Mouse (Mus musculus) lung, adult 2 months (tissue): ENCODE data around the gene Fam243. TPM values are rescaled to one million over a fixed set of nuclear protein-coding genes. Genes with fewer than 3 reads are reported as not detected.

Experiments used
- DNase-seq: peaks from one replicate; pipeline ENCODE4 v3.0.0; 2022
- H3K4me1 ChIP-seq: fragments of 200-500 bp; 2 replicates; pipeline ENCODE4 v1.6.1; 2011; ENCODE audit warnings: low read length; ENCODE audit not compliant: control insufficient read depth, insufficient read depth
- H3K4me3 ChIP-seq: fragments of 200-500 bp; replicated peaks from 2 replicates; pipeline ENCODE3; 2011; ENCODE audit warnings: low read depth, mild to moderate bottlenecking, control low read depth, low read length; ENCODE audit errors: extremely low read depth
- CTCF ChIP-seq: fragments of 200-500 bp; IDR thresholded peaks from 2 replicates; pipeline ENCODE4 v1.5.1; 2011; ENCODE audit warnings: mild to moderate bottlenecking, low read length, control low read depth; ENCODE audit not compliant: insufficient read depth
- POLR2A ChIP-seq: fragments of 200-500 bp; IDR thresholded peaks from 2 replicates; pipeline ENCODE4 v1.6.1; 2011; ENCODE audit warnings: low read depth, mild to moderate bottlenecking, control low read depth, low read length, borderline replicate concordance; ENCODE audit errors: extremely low read depth
- WGBS: fragments of 180-500 bp; shearing (Covaris S2); methylation state at CpG from one replicate; pipeline ENCODE4 v1.1.7; 2018; 5-methylcytosine and 5-hydroxymethylcytosine counted together
- polyA plus RNA-seq: library from polyadenylated mRNA; depleted of rRNA; stranded (reverse); fragments of >200 nt; gene quantifications from 2 replicates; pipeline ENCODE4 v1.2.3, GENCODE M21; 2012

The Fam243 gene
- polyA plus RNA-seq, 1 experiment = not detected

DNA sequence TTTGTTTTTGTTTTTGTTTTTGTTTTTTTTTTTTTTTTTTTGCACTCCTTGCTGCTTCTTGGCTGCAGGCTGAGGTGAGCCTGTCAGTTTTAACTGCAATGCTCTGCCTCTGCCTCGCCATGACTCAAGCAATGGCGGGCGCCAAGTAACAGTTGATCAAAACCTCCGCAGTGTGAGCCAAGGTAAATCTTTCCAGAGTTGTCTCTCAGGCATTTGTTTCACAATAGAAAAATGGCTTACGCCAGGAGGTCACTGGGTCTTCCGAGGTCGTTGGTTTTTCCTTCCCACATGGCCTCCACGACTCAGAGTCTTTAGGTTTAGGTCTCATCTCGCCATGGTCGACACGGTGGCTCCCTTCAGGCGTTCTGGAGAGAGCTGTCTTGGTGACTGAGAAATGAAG is 32.1 kb upstream of the Fam243 start:
- TF ChIP-seq CTCF (no peak), POLR2A (no peak)
- Histone ChIP-seq H3K4me1 (no peaks in the 10 kb centered on the region), H3K4me3 (no peak overlapping the region)
- 81% methylated on average over 12 of the region's 12 CpGs for WGBS
- no peak for DNase-seq

DNA sequence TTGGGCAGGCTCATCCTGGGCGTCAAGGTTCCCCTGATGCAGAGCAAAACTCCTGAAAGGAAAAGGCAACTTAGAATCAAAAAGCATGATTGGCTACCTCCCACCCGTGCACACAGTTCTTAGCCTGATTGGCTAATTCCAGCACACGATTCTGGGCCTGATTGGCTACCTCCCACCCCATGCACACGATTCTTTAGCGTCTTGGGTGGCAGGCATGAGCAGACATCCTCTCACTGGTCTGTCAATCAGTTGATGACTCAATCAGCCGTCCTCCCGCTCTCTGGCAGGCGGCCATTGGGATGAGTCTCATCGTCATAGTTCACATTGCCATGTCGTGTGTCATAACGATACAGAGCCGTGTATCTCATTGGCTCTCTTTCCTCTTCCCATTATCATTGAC is 27.7 kb upstream of the Fam243 start:
- WGBS = 62% methylated on average over 12 of the region's 12 CpGs
- no peaks in the 10 kb centered on the region; the same call in 1 of the 2 replicates for H3K4me1 ChIP-seq
- no peak for DNase-seq
- no peak overlapping the region for H3K4me3 ChIP-seq
- no peak for TF ChIP-seq POLR2A
- TF ChIP-seq CTCF = no peak

DNA sequence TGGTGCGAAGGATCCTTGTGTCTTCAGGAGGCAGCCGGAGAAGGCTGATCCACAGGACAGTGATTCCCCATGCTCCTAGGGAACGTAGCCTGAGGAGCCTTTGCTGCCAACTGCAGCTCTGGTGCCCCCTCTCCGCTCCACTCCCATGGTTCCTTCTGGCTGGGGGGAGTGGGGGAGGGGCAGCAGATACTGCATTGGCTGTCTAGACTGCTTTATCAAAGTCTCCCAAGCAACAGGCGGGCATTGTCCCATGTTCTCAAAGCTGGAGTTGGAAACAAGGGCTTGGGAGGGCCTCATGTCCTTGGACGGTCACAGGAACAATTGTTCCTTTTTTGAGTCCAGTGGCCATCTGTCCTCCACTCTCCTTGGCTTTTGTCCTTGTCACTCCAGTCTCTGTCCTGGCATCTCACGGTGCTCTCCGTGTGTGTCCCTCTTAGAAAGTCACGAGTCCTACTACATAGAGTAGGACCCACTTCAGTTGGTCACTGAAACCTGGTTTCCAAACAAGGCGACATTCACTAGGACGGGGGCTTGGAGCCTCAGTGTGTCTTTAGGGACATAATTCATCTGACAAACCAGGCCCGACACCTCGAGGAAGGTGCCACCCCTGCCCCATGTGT is 25.2 kb upstream of the Fam243 start:
- WGBS = 73% methylated on average over 13 of the region's 13 CpGs
- no peak for DNase-seq
- H3K4me1 ChIP-seq = no peaks in the 10 kb centered on the region; the same call in 1 of the 2 replicates
- TF ChIP-seq CTCF (no peak), POLR2A (no peak)
- H3K4me3 ChIP-seq = no peak overlapping the region

DNA sequence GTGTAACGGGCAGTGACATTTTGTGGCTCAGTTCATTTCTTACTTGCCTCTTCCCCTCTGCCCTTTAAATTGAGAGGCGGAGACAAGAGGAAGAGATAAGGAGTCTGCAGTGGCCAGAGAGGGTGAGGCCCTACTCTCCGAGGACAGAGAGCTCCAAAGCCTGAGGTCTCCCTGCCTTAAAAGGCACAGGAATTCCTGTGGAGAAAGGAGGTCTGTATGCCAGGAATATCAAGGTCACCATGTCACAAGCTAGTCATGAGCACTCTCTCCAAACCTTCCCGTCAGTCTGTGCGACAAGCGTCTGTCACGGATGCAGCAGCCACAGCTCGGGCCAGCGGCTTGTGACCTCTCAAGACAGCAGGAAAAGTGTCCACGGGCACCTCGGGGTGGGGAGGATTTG is 23.9 kb upstream of the Fam243 start:
- TF ChIP-seq POLR2A (no peak), CTCF (no peak)
- H3K4me3 ChIP-seq = no peak overlapping the region
- H3K4me1 ChIP-seq = no peaks in the 10 kb centered on the region; the same call in 1 of the 2 replicates
- no peak for DNase-seq
- WGBS = 23% methylated on average over 11 of the region's 11 CpGs

DNA sequence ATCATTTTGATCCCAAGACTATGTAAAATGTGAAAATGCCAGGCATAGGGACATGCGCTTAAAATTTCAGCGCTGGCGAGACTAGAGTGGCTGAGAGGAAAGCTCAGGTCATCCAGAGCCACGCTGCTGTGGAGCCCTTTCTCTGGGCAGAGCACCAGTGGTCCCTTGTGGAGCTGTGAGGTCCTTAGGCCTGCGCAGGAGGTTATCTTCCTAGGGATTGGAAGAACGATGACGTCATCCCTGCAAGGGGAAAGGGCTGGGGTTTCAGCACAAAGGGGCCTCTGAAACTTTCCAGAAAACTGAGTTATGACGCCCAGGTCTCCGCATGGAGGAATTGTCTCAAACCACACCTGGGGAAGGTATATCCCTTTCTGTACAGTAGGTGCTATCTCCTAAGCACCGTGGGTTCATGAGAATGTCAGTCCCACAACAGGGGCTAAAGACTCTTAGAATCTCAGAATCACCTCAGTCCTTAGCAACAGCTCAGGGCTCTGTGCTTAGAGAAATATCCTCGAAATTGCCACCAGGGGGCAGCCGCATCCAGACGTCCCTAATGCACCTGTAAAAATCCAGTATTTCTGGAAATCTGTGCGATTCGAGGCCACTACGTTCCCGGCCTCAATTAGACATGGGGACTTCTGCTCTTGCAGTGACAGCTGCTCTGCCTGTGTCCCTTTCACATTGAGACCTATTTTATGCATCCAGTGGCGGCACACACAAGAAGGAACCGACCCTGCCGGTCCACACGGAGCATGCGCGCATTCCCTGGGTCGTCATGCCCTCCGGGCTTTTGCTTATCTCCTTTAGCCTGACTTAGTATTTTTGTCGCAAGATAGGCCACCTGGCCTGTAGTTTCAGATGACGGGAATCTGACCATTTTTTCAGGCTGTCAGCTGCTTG is 19.6 kb upstream of the Fam243 start:
- DNase-seq = peak; percentile 67
- Histone ChIP-seq H3K4me1 (no peaks in the 10 kb centered on the region; the same call in 1 of the 2 replicates), H3K4me3 (peak overlapping the region; percentile 44)
- TF ChIP-seq POLR2A = no peak
- TF ChIP-seq CTCF = peak; percentile 74
- 19% methylated on average over 27 of the region's 27 CpGs for WGBS

DNA sequence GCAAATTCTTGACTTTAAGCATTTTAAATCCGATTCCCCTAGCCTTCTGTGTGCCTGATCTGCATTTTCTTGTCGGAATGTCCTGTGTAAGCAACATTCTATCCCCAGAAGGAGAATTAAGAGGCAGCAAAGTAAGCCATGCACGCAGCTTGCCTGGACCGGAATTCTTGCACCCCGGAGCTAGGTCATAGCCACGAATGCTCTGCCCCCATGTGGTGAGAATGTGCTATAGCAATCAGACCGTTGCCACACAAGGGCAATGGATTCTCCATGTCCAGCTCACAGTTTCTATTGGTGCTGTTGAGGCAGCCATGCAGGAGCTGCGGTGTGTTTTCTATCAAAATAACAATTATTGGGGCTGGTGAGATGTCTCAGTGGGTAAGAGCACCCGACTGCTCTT is 15.0 kb upstream of the Fam243 start:
- Histone ChIP-seq H3K4me3 (no peak overlapping the region), H3K4me1 (no peaks in the 10 kb centered on the region)
- TF ChIP-seq POLR2A = no peak
- peak; percentile 98 for TF ChIP-seq CTCF
- DNase-seq = peak; percentile 62
- WGBS = 5% methylated on average over 9 of the region's 9 CpGs

DNA sequence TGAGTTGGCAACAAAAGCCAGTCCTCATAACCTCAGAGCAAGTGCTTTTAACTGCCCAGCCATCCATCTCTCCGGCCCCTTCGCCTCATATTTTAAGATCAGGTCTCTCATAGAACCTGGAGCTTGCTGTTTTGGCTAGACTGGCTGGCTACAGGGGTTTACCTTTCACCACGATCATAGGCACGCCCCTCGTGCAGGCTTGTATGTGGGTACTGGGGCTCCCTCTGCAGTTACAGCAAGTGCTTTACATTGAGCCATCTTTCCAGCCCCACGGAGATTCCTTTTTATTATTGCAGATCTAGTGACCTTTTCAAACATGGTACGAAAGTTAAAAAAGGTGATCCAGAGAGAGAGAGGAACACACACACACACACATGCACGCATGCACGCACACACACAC is 13.4 kb upstream of the Fam243 start:
- no peak for DNase-seq
- no peak for TF ChIP-seq CTCF
- TF ChIP-seq POLR2A = no peak
- no peaks in the 10 kb centered on the region for H3K4me1 ChIP-seq
- 60% methylated on average over 9 of the region's 9 CpGs for WGBS
- no peak overlapping the region for H3K4me3 ChIP-seq

DNA sequence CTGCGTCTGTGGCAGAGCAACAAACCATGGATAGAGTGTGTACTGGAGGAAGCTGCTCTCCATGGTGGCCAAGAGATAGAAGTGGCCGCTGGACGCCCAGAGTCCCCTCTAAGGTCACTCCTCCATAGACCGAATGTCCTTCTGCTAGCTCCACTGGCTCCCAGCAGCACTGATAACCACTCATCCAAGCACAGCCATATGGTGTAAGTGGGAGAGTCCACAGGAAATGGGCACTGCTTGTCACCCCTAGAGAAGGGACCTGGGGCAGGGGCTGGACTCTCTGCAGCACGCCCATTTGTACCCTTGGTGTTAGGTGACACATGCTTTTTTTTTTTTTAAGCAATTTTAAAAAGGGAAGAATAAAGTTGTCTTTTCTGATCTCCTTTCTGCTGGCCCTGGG is 9.7 kb upstream of the Fam243 start:
- 73% methylated on average over 5 of the region's 5 CpGs for WGBS
- no peak for DNase-seq
- H3K4me3 ChIP-seq = no peak overlapping the region
- no peak for TF ChIP-seq CTCF
- TF ChIP-seq POLR2A = no peak
- H3K4me1 ChIP-seq = no peaks in the 10 kb centered on the region

DNA sequence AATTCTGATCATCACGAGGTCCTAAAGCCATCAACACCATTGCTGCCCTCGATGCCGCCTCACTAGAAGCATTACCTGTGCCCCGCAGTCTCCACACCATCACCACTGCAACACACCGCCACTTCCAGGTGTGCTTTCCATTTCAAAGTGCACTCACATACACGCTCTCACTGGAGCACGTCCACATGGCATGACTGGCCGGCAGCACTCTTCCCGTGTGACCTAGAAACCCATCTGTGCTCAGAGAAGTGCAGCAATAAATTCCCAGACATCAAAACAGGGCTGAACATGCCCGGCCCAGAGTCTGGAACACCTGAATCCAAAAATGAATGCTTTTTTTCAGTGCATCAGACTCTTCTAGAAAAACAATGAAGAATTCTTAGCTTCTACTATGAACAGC is 6.7 kb upstream of the Fam243 start:
- H3K4me1 ChIP-seq = no peaks in the 10 kb centered on the region
- no peak for DNase-seq
- H3K4me3 ChIP-seq = no peak overlapping the region
- TF ChIP-seq CTCF (no peak), POLR2A (no peak)
- WGBS = 91% methylated on average over 10 of the region's 10 CpGs

DNA sequence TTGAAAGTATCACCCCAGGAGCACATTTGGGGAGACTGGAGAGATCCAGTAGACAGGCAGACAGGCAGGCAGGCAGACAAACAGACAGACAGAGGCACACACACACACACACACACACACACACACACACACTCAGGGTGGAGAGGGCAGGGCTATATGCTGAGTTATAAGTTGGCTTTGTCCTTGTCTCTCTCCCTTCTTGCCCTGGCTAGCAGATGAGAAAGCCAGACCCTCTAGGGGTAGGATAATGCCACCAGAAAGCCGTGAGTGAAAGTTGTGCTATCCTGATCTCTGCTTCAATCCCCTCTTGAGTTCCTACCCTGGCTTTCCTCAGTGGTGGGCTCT is 3.8 kb upstream of the Fam243 start:
- no peak for TF ChIP-seq POLR2A
- TF ChIP-seq CTCF = no peak
- H3K4me3 ChIP-seq = no peak overlapping the region
- 79% methylated on average over 1 of the region's 1 CpGs for WGBS
- DNase-seq = no peak
- no peaks in the 10 kb centered on the region for H3K4me1 ChIP-seq
